Mouse (Mus musculus) CH12.LX (cell line): Measurements from ENCODE around the gene Rpap1. TPM values are rescaled to one million over a fixed set of nuclear protein-coding genes. Genes with fewer than 3 reads are reported as not detected.

Experiments used
- DNase-seq: peaks from one replicate; pipeline ENCODE4 v3.0.0-alpha.2; 2013; ENCODE audit errors: extremely low read depth
- H3K27ac ChIP-seq: 2 replicates; pipeline ENCODE4 v1.5.1; 2012; ENCODE audit warnings: low read depth, mild to moderate bottlenecking, control low read depth, moderate library complexity; ENCODE audit not compliant: insufficient read depth
- H3K27me3 ChIP-seq: replicated peaks from 2 replicates; pipeline ENCODE3; 2012; ENCODE audit warnings: inconsistent platforms
- H3K36me3 ChIP-seq, 2 experiments: replicated peaks in 1 of 2; 2 replicates each; pipeline versions ENCODE3 to v1.6.1; 2012; ENCODE audit warnings: inconsistent platforms in 1 of 2, low read length in 1 of 2, mild to moderate bottlenecking in 1 of 2, mixed read lengths in 1 of 2, moderate library complexity in 1 of 2; ENCODE audit not compliant: control insufficient read depth in 1 of 2, insufficient read depth in 1 of 2
- H3K4me1 ChIP-seq, 2 experiments: 2 replicates each; pipeline ENCODE4 v1.6.1; 2012; ENCODE audit warnings: inconsistent platforms in 1 of 2, moderate library complexity in 1 of 2; ENCODE audit not compliant: insufficient read depth in 2 of 2, control insufficient read depth in 1 of 2
- H3K4me2 ChIP-seq: 2 replicates; pipeline ENCODE4 v1.6.1; 2012; ENCODE audit warnings: low read depth, mild to moderate bottlenecking, control low read depth; ENCODE audit not compliant: poor library complexity, insufficient read depth, severe bottlenecking
- H3K4me3 ChIP-seq, 3 experiments: fragments of 150-350 bp in 1 of 3; sonication (generic) in 1 of 3; replicated peaks in 1 of 3; 2 replicates each; pipeline versions ENCODE3 to v1.5.1; 2011 to 2012; ENCODE audit warnings: low read depth in 2 of 3, low read length in 2 of 3, mild to moderate bottlenecking in 2 of 3, moderate library complexity in 2 of 3, control low read depth in 1 of 3, improper control_type of control experiment in 1 of 3, inconsistent platforms in 1 of 3, mixed read lengths in 1 of 3; ENCODE audit not compliant: poor library complexity in 1 of 3
- H3K79me2 ChIP-seq: replicated peaks from 2 replicates; pipeline ENCODE4 v1.6.1; 2012; ENCODE audit warnings: mild to moderate bottlenecking, moderate library complexity; ENCODE audit not compliant: control insufficient read depth, poor library complexity, insufficient read depth, severe bottlenecking; ENCODE audit errors: extremely low read depth
- H3K9ac ChIP-seq: 2 replicates; pipeline ENCODE4 v1.6.1; 2012; ENCODE audit warnings: low read depth, mild to moderate bottlenecking, control low read depth, moderate library complexity; ENCODE audit not compliant: insufficient read depth
- H3K9me3 ChIP-seq: replicated peaks from 2 replicates; pipeline ENCODE3; 2012; ENCODE audit warnings: low read length, inconsistent platforms, mixed read lengths
- BHLHE40 ChIP-seq: IDR thresholded peaks from 2 replicates; pipeline ENCODE4 v1.6.1; 2011; ENCODE audit warnings: mild to moderate bottlenecking, low read depth, low read length, improper control_type of control experiment
- CHD1 ChIP-seq: IDR thresholded peaks from 2 replicates; pipeline ENCODE4 v1.6.1; 2012; ENCODE audit warnings: low read depth, low read length, improper control_type of control experiment, inconsistent platforms
- CTCF ChIP-seq, 2 experiments: IDR thresholded peaks in 1 of 2; conservative IDR thresholded peaks in 1 of 2; 2 replicates each; pipeline ENCODE4 v1.5.1; 2011 to 2012; ENCODE audit warnings: low read depth in 2 of 2, low read length in 2 of 2, improper control_type of control experiment in 1 of 2, inconsistent platforms in 1 of 2, mild to moderate bottlenecking in 1 of 2, moderate library complexity in 1 of 2
- EP300 ChIP-seq: IDR thresholded peaks from 2 replicates; pipeline ENCODE4 v1.6.1; 2011; ENCODE audit warnings: low read length, improper control_type of control experiment
- GABPA ChIP-seq: IDR thresholded peaks from 2 replicates; pipeline ENCODE4 v1.6.1; 2012; ENCODE audit warnings: low read depth, low read length, improper control_type of control experiment, inconsistent platforms; ENCODE audit not compliant: insufficient replicate concordance
- HCFC1 ChIP-seq: IDR thresholded peaks from 2 replicates; pipeline ENCODE4 v1.6.1; 2012; ENCODE audit warnings: low read depth, mild to moderate bottlenecking, inconsistent platforms, low read length, improper control_type of control experiment
- JUND ChIP-seq: conservative IDR thresholded peaks from 2 replicates; pipeline ENCODE4 v1.6.1; 2011; ENCODE audit warnings: low read depth, low read length, improper control_type of control experiment
- KAT2A ChIP-seq: IDR thresholded peaks from 2 replicates; pipeline ENCODE4 v1.6.1; 2012; ENCODE audit warnings: low read length, improper control_type of control experiment, inconsistent platforms; ENCODE audit not compliant: insufficient replicate concordance
- MAFK ChIP-seq: IDR thresholded peaks from 2 replicates; pipeline ENCODE4 v1.6.1; 2011; ENCODE audit warnings: low read length, improper control_type of control experiment; ENCODE audit not compliant: insufficient replicate concordance
- MAX ChIP-seq: IDR thresholded peaks from 2 replicates; pipeline ENCODE4 v1.6.1; 2011; ENCODE audit warnings: low read length, improper control_type of control experiment
- MAZ ChIP-seq: IDR thresholded peaks from 2 replicates; pipeline ENCODE4 v1.6.1; 2012; ENCODE audit warnings: low read depth, mild to moderate bottlenecking, inconsistent platforms, low read length, improper control_type of control experiment, moderate library complexity
- MXI1 ChIP-seq: IDR thresholded peaks from 2 replicates; pipeline ENCODE4 v1.6.1; 2011; ENCODE audit warnings: mild to moderate bottlenecking, low read depth, low read length, improper control_type of control experiment
- NELFE ChIP-seq: IDR thresholded peaks from 2 replicates; pipeline ENCODE4 v1.6.1; 2011; ENCODE audit warnings: low read depth, low read length, improper control_type of control experiment
- POLR2A ChIP-seq: IDR thresholded peaks from 2 replicates; pipeline ENCODE4 v1.6.1; 2011; ENCODE audit warnings: low read depth, mild to moderate bottlenecking, improper control_type of control experiment, low read length
- RAD21 ChIP-seq: IDR thresholded peaks from 2 replicates; pipeline ENCODE4 v1.6.1; 2011; ENCODE audit warnings: low read depth, mild to moderate bottlenecking, low read length, improper control_type of control experiment, moderate library complexity
- SIN3A ChIP-seq: IDR thresholded peaks from 2 replicates; pipeline ENCODE4 v1.6.1; 2012; ENCODE audit warnings: low read length, improper control_type of control experiment, inconsistent platforms
- SMC3 ChIP-seq: IDR thresholded peaks from 2 replicates; pipeline ENCODE4 v1.6.1; 2011; ENCODE audit warnings: low read depth, low read length, improper control_type of control experiment
- TCF12 ChIP-seq: IDR thresholded peaks from 2 replicates; pipeline ENCODE4 v1.6.1; 2014; ENCODE audit warnings: low read depth, mild to moderate bottlenecking, inconsistent platforms, low read length, improper control_type of control experiment
- UBTF ChIP-seq: IDR thresholded peaks from 2 replicates; pipeline ENCODE4 v1.6.1; 2012; ENCODE audit warnings: low read depth, mild to moderate bottlenecking, inconsistent platforms, low read length, improper control_type of control experiment, moderate library complexity
- USF2 ChIP-seq: conservative IDR thresholded peaks from 2 replicates; pipeline ENCODE4 v1.6.1; 2011; ENCODE audit warnings: low read depth, low read length, improper control_type of control experiment
- ZKSCAN1 ChIP-seq: IDR thresholded peaks from 2 replicates; pipeline ENCODE4 v1.6.1; 2012; ENCODE audit warnings: low read depth, inconsistent platforms, low read length, improper control_type of control experiment, borderline replicate concordance
- ZNF384 ChIP-seq: IDR thresholded peaks from 2 replicates; pipeline ENCODE4 v1.6.1; 2012; ENCODE audit warnings: low read depth, low read length, improper control_type of control experiment, inconsistent platforms
- dilution Hi-C: fragments of 300-500 bp; cut with MboI; formaldehyde crosslinking; loops from 2 replicates; pipeline ENCODE4 v1.14.3; 2020; ENCODE audit warnings: low sequenced_read_pairs; ENCODE audit not compliant: extremely low pct_unique_long_range_greater_than_20kb, extremely low pct_ligation_motif_present
- in situ Hi-C: fragments of 300-500 bp; cut with MboI; formaldehyde crosslinking; loops from 3 replicates; pipeline ENCODE4 v1.14.3; 2019; ENCODE audit warnings: low sequenced_read_pairs, low pct_ligation_motif_present, low pct_unique_long_range_greater_than_20kb, mixed read lengths
- polyA plus RNA-seq: library from polyadenylated mRNA; unstranded; fragments of >175 nt; gene quantifications from 2 replicates; pipeline ENCODE4 v1.2.1, GENCODE M21; 2012; ENCODE audit warnings: low read depth; ENCODE audit not compliant: insufficient read length
- total RNA-seq, 2 experiments: library from RNA; depleted of rRNA; stranded (reverse); fragments of 300-350 nt in 1 of 2; fragments of >200 nt in 1 of 2; gene quantifications; 2 replicates each; pipeline ENCODE4 v1.2.3; 2012 to 2014

The Rpap1 gene
- total and polyA plus RNA-seq, 3 experiments: 8.5 to 34.7 (median 31.8) TPM

GRCm38 (mm10) chr2:119799961-119800550 lies 12.7 kb upstream of the Rpap1 start:
- no peak overlapping the region; the same call in 1 of the 2 replicates for H3K27ac ChIP-seq
- peak overlapping the region; percentile 76 to 80 (median 80) for H3K4me3 ChIP-seq
- dilution Hi-C loops: no loop called here
- DNase-seq: peak; percentile 38
- H3K9ac ChIP-seq: peak overlapping the region; percentile 92
- H3K4me1 ChIP-seq: peaks cover 27 to 56% of the 10 kb centered on the region in 2 experiments
- no peak for TF ChIP-seq GABPA
- TF ChIP-seq UBTF: peak; percentile 57; the same call in 1 of the 2 replicates
- no peak for TF ChIP-seq CHD1
- no peak for TF ChIP-seq POLR2A
- TF ChIP-seq SIN3A: peak; percentile 26; the same call in 1 of the 2 replicates
- peaks cover 24% of the 10 kb centered on the region for H3K27me3 ChIP-seq
- H3K9me3 ChIP-seq: no peaks in the 10 kb centered on the region
- peak overlapping the region; percentile 76 for H3K4me2 ChIP-seq
- H3K79me2 ChIP-seq: no peaks in the 10 kb centered on the region
- in situ Hi-C loops: loop anchor here (5.0 kb wide), 2 partner anchors 32 to 87 kb away; no protein-coding TSS in a partner anchor
- peaks cover 2 to 26% of the 10 kb centered on the region in 2 experiments for H3K36me3 ChIP-seq

GRCm38 (mm10) chr2:119799181-119799960 lies 12.0 kb upstream of the Rpap1 start:
- in situ Hi-C loops: loop anchor here (5.0 kb wide), 2 partner anchors 33 to 88 kb away; no protein-coding TSS in a partner anchor
- dilution Hi-C loops: no loop called here
- no peak for DNase-seq
- no peaks in the 10 kb centered on the region for H3K9me3 ChIP-seq
- peak overlapping the region; percentile 76 for H3K4me2 ChIP-seq
- no peak overlapping the region; the same call in 1 of the 2 replicates for H3K27ac ChIP-seq
- H3K9ac ChIP-seq: peak overlapping the region; percentile 92
- no peak for TF ChIP-seq KAT2A
- TF ChIP-seq POLR2A: peak; percentile 26; the same call in 1 of the 2 replicates
- H3K27me3 ChIP-seq: peaks cover 28% of the 10 kb centered on the region
- H3K4me3 ChIP-seq: peak overlapping the region; percentile 76 to 80 (median 80)
- no peaks in the 10 kb centered on the region for H3K79me2 ChIP-seq
- H3K4me1 ChIP-seq: peaks cover 27 to 51% of the 10 kb centered on the region in 2 experiments
- H3K36me3 ChIP-seq: peaks cover 2 to 19% of the 10 kb centered on the region in 2 experiments

GRCm38 (mm10) chr2:119798246-119798927 lies 11.1 kb upstream of the Rpap1 start:
- H3K27me3 ChIP-seq: peaks cover 31% of the 10 kb centered on the region
- TF ChIP-seq BHLHE40 (0 out of 2 replicates have a peak, but pooled peaks have one; percentile 5), MAX (0 out of 2 replicates have a peak, but pooled peaks have one; percentile 12), ZNF384 (no peak), MXI1 (0 out of 2 replicates have a peak, but pooled peaks have one; percentile 13), ZKSCAN1 (peak; percentile 73), RAD21 (peak; percentile 71), USF2 (no peak), JUND (no peak), MAFK (no peak), NELFE (no peak), CTCF (conservative IDR thresholded peaks at IDR 0.05 in 1 of 2, IDR thresholded peaks at IDR 0.05 in 1 of 2; ENCODE audit: low read depth in 2 of 2, low read length in 2 of 2) (peak in 1 of 2 experiments; percentile 82; a peak in 2 of 4 replicates), HCFC1 (no peak), SMC3 (peak; percentile 78), TCF12 (no peak), EP300 (no peak), MAZ (no peak)

More at GRCm38 (mm10) chr2:119798246-119798927, 11.1 kb upstream of the Rpap1 start:
- Histone ChIP-seq H3K4me3 (peak overlapping the region in 1 of 3 experiments; percentile 37), H3K4me1 (peaks cover 19 to 41% of the 10 kb centered on the region in 2 experiments), H3K4me2 (peak overlapping the region; percentile 60), H3K9ac (no peak overlapping the region), H3K36me3 (peaks cover 0 to 11% of the 10 kb centered on the region in 2 experiments), H3K79me2 (no peaks in the 10 kb centered on the region), H3K9me3 (no peaks in the 10 kb centered on the region), H3K27ac (no peak overlapping the region)
- dilution Hi-C loops (no loop called here), in situ Hi-C loops (loop anchor here (5.0 kb wide), 2 partner anchors 34 to 89 kb away; no protein-coding TSS in a partner anchor)
- DNase-seq: peak; percentile 48
